Mouse (Mus musculus) thymus, postnatal 14 days (tissue): Measurements from ENCODE around the gene Nckap1l.
A peak's percentile ranks its signal among the peaks of the same experiment; 100 is the strongest.

Experiments used
- DNase-seq: peaks from one replicate; pipeline ENCODE4 v3.0.0; 2021

Gene Nckap1l

GRCm38 (mm10) chr15:103502435-103503250 lies 49.0 kb downstream of the Nckap1l start, which contains the start of gene Pde1b:
Pde1b (plus strand) TSS chr15:103503034.
- peak; percentile 86 for DNase-seq

GRCm38 (mm10) chr15:103503251-103503600 lies 49.6 kb downstream of the Nckap1l start:
- no peak for DNase-seq

GRCm38 (mm10) chr15:103503660-103504059 lies 50.1 kb downstream of the Nckap1l start:
- no peak for DNase-seq

DNA sequence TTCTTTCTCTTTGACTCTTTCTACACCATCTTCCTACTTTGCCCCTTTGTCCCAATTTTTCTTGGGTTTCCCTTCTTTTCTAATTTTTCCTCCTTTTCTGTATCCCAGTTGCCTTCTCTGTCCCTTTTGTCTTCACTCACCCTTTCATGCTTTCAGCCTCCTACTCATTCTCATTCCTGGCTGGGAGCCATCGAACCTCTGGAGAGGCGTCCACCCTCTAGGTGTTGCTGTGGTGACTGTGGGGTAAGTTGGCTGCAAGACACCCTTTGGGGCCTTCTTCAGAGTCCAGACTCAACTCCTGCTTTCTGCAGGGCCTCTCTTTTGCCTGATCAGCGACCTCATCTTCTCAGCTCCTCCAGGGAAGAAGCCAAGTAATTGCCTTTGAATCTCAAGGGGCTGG lies 55.7 kb downstream of the Nckap1l start:
- no peak for DNase-seq

- DNase-seq = no peak
These were observed 58.1 kb downstream of the Nckap1l start for GRCm38 (mm10) chr15:103511652-103512051.

DNA sequence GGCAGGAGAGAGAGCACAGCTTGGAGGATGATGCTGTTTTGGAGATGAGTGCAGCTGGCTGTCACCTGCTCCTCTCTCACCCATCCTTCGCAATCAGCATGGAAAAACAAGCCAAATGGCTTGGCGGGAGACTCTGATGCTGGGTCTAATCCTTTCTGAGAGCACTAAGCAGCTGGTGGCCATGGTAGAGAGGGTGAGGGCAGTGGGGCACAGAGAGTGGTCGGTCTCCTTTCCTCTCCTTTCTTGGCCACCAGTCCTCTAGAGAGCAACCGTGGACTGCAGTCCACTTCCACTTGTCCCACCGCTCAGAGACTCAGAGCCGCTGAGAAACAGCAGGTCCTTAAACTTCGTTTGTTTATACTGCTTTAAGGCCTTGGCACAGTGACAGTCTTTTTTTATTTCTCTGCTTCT lies 60.0 kb downstream of the Nckap1l start:
- DNase-seq = no peak

DNA sequence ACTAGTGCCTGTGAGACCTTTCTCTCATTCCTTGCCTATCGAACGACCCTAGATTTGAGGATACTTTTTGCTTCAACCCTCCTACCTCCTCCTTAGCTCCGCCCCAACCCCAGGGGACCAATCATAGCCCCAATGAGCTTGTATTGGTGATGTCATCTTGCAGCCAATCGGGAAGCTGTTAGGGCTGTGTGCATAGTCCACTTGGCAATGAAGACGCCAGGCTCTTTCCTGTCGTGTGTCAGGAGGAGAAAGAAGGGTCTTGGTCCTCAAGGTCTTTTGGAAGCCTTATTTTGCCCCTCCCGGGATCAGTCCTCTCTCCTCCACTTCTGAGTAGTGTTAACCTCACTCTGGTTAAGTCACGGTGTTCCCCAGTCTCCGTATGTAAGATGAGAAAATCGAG lies 60.5 kb downstream of the Nckap1l start:
- peak; percentile 68 for DNase-seq

GRCm38 (mm10) chr15:103514914-103515313 lies 61.3 kb downstream of the Nckap1l start:
- no peak for DNase-seq

GRCm38 (mm10) chr15:103518600-103519385 lies 65.2 kb downstream of the Nckap1l start:
- no peak for DNase-seq

DNA sequence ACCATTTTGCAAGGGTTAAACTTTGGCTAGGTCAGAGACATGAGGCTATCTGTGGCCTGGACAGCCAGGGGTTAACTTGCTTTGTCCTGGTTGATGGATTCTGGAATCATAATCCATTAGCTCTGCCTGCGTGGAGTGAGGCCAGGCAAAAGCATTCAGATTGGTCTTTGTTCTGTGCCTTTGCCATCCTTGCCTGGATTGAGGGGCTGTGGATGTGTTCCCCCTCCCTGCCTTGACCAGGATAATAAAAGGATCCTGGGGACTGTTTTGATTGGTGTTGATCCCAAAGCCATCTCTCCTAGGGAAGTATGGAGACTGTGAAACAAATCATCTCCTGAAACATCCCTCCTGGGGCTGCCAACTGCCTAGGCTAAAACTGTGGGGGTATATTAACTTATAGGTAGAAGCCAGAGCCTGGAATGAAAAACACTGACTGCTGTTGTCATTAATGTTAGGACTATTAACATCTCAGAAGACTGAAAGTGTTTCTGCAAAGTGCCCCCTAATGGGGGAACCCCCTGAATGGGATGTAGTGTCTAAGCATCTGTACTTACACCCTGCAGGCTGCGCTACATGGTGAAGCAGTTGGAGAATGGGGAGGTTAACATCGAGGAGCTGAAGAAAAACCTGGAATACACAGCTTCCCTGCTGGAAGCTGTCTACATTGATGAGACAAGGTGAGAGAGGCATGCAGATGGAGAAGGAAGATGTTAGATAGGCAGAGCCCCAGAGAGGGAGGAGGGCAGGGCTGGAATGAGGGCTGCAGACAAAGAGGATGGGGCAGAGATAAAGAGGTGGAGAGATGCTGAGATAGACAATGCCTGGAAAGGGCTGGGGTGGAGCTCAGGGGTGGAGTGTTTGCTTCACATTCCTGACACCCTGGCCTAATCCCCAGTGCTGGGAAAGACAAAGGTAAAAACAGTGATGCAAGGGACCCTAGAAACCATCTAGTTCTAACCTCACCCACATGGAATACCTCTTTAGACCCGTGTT lies 66.1 kb downstream of the Nckap1l start:
- no peak for DNase-seq

- no peak for DNase-seq
These were observed 69.0 kb downstream of the Nckap1l start for GRCm38 (mm10) chr15:103522458-103523099.

- DNase-seq = no peak
These were observed 69.6 kb downstream of the Nckap1l start for GRCm38 (mm10) chr15:103523156-103523555.

DNA sequence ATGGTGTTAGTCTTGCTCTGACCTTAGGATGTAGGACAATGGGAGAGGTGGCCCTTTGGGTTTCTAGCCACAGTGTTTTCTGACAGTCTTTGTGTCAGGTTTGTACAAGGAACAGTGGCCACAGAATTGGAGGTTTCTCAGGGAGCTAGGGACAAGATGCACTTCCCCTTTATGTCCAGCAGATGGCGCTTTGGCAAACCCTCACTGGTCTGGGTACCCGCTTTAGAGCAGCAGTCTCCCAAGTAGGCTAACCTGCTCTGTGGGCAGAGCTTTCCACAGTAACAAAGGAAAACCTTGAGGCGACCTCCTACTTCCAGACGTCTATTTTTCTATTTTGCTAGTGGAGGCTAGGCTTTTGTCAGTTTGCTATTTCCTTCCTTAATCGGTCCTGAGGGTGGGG lies 76.8 kb downstream of the Nckap1l start:
- DNase-seq = peak; percentile 30

DNA sequence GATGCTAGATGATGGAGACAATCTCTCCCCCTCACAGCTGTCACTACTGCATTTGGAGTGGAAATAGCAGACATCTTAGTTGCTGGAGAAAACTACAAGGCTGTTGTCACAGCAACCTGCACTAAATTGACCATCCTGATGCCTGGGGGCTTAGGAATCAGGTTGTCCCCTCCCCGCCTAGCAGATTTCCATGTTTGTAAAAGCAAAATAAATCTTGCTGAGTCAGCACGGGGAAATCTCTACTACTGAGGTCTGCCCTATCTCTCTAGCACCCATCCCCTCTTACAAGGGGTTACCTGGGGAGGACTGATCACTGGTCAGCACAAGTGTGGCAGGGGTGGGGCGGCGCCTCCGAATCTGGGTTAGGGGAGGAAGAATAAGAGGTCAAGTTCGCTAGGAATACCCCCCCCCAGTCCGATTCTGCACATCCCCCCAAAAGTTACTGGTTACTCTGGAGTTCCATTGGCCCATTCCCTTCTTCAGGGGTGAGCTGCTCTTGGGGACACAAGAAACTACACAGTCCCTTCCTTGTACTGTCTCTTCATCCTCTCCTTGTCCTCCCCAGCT lies 80.5 kb downstream of the Nckap1l start:
- DNase-seq = no peak

DNA sequence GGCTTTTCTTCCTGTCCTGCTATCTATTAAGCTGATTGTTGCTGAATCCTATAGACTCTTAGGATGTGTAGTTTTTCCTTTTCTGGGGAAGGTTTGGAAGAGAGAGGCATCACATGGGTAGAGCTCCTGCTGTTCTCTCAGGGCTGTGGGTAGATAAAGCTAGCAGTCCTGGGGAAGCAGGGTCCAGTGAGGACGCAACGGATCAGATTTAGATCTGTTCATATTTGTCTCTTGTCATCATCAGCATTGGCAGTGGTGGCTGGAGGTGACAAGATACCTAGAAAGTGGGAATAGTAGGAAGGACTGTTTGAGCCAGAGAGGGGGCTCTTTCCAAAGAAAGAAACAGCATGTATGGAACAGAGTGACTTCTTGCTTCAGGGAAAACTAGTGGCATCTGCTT lies 81.4 kb downstream of the Nckap1l start:
- no peak for DNase-seq

GRCm38 (mm10) chr15:103535786-103536185 lies 82.2 kb downstream of the Nckap1l start:
- DNase-seq = no peak

- DNase-seq = no peak
These were observed 82.9 kb downstream of the Nckap1l start for GRCm38 (mm10) chr15:103536456-103536855.

DNA sequence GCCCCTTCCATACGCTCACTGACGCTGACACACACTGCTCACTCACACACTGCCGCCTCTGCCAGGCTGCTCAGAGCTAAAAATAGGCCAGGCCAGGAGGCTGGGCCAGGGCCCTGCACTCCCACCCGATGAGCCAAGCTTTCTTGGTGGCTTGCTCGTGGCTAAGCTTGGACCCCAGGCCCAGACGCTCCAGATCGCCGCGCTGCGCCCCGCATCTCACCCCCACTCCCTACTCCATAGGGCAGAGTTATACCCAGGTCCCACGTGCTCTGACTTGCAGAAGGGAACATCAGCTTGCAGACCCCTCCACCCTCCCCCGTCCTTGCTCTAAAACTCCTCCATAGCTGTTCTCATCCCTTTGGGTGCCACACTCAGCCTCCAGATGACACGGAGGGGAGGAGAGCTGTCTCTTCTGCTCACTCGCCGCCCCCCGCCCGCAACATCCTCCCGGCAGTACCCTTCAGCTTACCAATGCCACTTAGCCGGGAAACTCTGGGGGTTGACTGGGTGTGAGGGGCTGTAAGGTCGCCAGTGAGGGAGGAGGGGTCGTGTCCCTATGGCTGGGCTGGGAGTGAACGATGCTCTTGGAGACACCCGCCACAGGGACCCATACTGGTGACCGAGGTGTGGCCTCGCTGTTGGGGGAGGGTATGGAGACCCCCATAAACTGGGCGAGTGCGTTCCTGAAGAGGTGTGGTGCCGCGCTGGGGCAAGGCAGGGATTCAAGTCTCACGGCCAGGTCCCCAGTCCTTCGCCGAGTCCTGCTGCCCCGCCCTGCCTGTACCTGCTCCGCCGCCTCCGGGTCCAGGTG lies 83.6 kb downstream of the Nckap1l start:
- no peak for DNase-seq

DNA sequence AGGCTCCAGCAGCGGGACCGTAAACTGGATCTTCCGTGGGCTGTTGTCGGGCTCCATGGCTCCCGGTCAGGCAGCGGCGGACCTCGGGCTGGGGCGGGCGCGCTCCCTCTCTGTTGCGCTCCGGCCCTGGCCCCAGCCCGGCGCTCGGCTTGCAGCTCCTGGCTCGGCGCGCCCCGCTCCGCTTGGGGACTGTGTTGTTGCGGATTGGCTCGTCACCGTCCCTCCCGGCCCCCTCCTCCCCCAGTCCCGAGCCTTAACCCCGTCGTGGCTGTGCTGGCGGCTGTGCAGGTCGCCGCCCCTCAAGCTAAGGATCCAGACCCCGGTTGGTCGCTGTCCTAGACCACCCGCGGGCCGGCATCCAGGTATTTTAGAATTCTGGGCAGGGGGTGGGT lies 84.2 kb downstream of the Nckap1l start, which contains the start of gene Ppp1r1a:
TSS of gene Ppp1r1a (minus strand) at position 182 of the 392 bp plus-strand sequence.
- DNase-seq = no peak

- no peak for DNase-seq
These were observed 85.7 kb downstream of the Nckap1l start for GRCm38 (mm10) chr15:103539259-103539658.

DNA sequence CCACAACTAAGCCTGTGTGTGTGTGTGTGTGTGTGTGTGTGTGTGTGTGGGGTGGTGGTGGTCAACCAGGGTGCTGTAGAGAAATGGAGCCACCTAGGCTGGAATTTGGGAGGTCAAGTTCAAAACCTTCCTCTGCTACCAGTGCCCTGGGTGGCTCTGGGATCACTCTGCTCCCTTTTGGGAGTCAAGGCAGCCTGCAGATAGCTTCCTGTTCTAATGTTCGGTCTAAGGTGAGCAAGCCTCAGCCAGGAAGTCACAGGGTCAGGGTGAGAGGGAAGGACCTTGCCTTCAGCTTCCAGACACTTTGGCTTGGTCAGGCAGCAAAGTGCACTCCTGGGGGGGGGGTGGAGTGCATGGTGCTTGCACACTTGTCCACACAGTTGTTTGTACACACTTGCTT lies 87.1 kb downstream of the Nckap1l start:
- DNase-seq = no peak
